Mouse (Mus musculus): ENCODE measurements around the gene Pdcd7.

Pdcd7 gene

DNA sequence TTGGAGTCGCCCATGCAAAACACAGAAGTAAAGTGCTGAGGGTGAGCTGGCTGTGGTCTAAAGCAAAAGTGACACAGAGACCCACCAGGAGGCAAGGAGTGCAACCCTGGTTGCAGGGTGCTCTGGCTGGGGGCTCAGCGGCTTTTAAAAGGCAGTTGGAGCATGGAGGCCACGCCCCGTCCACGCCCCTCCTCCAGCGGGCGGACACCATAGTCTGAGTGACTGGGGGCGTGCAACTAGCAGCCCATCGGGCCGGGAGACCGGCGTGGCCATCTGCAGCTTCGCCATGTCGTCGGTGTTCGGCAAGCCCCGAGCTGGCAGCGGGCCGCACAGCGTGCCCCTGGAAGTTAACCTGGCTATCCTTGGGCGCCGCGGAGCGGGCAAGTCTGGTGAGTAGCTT, 52.4 kb downstream of the Pdcd7 start, which contains the start of gene Rasl12:
Gene Rasl12 (plus strand): TSS at position 228 of the 400 bp plus-strand sequence.
- peak; percentile 41 for DNase-seq (ENCODE audit: low read depth)

DNA sequence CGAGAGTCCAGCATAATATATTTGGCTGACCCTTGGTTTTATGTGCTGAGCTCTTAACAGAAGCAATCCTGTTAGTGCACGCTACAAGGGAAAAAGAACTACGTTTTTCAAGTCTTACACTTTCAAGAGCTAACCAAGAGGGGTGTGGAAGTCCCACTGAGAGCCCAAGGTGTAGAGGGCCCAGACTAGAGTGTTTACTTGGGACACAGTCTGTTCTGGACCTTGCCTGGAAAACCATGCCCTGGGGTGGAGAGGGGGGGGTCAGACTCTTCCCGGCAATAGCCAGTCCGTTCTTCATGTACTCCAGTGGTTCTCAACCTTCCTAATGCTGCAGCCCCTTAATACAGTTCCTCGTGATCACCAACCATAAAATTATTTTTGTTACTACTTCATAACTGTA, 54.0 kb downstream of the Pdcd7 start:
- no peak for DNase-seq (ENCODE audit: low read depth)

DNA sequence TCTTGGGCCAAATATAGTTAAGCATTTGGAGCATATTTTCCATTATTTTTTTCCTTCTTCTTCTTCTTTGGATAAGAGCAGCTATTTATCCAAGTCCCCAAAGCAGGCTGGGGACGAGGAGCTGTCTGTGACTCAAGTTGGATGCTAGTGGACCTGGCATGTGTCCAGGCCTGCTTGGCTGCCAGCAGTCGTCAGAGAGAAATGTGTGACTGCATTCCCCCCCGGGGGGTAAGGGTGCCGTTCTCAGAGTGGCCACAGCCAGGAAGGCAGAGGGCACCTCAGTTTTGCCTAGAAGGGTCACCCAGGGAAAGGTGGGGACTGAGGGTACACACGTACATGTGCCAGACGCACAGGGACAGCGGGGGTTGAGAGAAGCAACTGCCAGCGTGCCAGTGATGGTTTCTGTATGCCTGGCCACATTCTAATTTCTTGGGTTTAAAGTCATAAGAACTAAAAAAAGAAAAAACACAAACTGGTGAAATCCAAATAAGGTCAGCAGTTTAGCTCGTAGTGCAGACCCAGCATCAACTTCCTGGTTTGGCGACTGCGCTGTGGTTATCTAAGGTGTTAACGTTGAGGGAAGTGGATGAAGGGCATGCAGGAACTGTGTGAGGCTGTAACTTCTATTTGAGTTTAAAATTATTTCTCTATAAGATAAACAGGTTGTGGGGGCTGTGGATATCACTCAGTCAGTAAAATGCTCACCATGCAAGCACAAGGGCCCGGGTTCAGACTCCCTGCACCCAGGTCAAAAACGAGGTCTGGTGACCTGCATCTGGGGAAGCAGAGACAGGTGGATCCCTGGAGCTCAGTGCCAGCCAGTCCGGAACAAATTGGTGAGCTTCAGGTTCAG, 58.7 kb downstream of the Pdcd7 start:
- no peak for DNase-seq (ENCODE audit: low read depth)

DNA sequence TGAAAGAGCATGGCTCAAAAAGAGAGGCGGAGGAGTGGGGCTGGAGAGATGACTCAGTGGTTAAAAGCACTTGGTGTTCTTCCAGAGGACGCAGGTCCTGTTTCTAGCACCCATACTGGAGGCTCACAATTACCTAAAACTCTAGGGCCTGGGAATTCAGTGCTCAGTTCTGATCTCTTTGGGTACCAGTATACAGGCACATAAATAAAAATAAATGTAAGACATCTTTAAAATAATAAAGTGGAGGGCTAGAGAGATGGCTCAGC, 59.2 kb downstream of the Pdcd7 start:
- DNase-seq (ENCODE audit: low read depth): no peak

DNA sequence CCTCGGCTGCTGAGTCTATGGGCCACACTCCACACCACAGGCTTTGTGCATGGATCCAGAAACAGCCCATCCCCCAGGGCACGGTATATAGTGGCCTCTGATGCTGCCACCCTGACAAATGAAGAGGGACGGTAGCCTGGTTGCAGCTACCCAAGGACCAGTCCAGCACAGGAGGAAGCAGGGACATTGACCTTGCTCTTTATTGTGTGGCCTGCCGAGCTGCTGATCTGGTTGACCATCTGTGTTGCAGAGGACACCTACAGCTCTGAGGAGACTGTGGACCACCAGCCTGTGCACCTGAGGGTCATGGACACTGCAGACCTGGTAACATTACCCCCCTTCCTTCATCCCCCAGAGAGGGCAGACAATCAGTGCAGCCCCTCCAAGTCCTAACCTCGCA, 61.4 kb downstream of the Pdcd7 start:
- no peak for DNase-seq (ENCODE audit: low read depth)

DNA sequence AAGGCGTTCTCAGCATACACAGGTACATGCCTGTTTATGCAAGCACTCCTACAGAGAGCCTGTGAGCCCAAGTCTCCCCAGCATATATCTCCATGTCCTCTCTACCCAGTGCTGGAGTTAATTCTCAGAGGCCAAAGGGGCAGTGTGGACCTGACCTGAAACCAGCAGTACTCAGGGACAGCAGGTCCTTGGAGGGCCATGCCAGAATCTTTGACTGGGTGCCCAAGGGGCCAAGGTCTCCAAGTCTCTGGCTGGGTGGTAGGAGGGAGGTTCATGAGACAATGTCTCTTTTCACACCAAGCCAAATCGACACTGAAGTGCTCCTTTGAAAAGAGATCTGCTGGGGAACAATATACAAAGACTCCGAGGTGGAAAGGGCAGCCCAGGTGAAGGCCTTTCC, 62.0 kb downstream of the Pdcd7 start:
- DNase-seq (ENCODE audit: low read depth): no peak

DNA sequence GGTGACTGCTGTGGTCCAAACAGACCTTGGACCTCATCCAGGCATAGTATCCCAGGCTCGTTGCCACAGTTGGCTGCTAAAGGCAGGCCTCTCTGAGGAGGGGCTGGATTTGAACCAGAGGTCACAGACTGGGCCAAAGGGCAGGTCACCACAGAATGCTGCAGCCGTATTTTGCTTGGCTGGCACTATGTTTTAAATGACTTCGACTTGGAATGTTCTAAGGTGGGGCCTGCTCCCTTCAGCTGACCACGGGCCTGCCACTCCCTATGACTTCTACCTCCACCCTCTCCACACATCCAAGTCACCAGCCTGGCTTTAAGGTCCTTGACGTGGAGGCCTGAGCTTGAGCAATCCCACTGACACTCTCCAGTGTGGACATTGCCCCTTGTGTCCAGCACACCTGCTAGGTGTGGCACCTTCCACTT, 63.0 kb downstream of the Pdcd7 start:
- DNase-seq (ENCODE audit: low read depth): no peak
